Comparison of ENCODE assay signal across 17 mouse cellular contexts in genomic region chr7:3327961-3328360, GRCm38 (mm10). TPM values are rescaled to one million over a fixed set of nuclear protein-coding genes. Genes with fewer than 3 reads are reported as not detected.
A peak's percentile ranks its signal among the peaks of the same experiment; 100 is the strongest.
DNase-seq lines count a peak whose midpoint lies in the region; ATAC-seq and TF ChIP-seq lines count a peak whose summit lies in the region.
"Had no signal": no experiment of that assay in that cellular context is flagged by ENCODE, and none has a peak within 500 bp of the region (broad histone marks: within the 10 kb centered on the region; RNA-seq: fewer than 3 reads in every experiment).

No protein-coding gene starts in this region.

- no peak for ATAC-seq in liver, embryonic 12.5 days
- ATAC-seq in limb, embryonic 14.5 days (ENCODE audit: low FRiP score, low read depth): no peak
- ATAC-seq in intestine, embryonic 16.5 days: no peak
- no peak for ATAC-seq in forebrain, embryonic 16.5 days
- ATAC-seq: activated CD4-positive, CD25-positive, alpha-beta regulatory T cell, adult 4 months; hindbrain, embryonic 16.5 days had no signal

- no peak overlapping the region for H3K4me3 ChIP-seq in liver, adult 2 months (ENCODE audit: insufficient read depth, low read depth, low read length)
- H3K4me3 ChIP-seq in liver, embryonic 12.5 days: no peak overlapping the region
- no peak overlapping the region for H3K4me3 ChIP-seq in limb, embryonic 14.5 days (replicated peaks; ENCODE audit: low read length)
- no peak overlapping the region for H3K4me3 ChIP-seq in intestine, embryonic 16.5 days (ENCODE audit: low read length)
- no peak overlapping the region for H3K4me3 ChIP-seq in forebrain, embryonic 16.5 days (replicated peaks; ENCODE audit: low read length)

- WGBS in liver, adult 2 months: 60% methylated on average over 4 of the region's 4 CpGs
- WGBS in liver, embryonic 12.5 days (ENCODE audit: insufficient replicate concordance): 48% methylated on average over 4 of the region's 4 CpGs
- 77% methylated on average over 4 of the region's 4 CpGs for WGBS in limb, embryonic 14.5 days
- WGBS in intestine, embryonic 16.5 days: 64% methylated on average over 4 of the region's 4 CpGs
- 76% methylated on average over 4 of the region's 4 CpGs for WGBS in forebrain, embryonic 16.5 days

- no peak for TF ChIP-seq CTCF in liver, adult 2 months (IDR thresholded peaks at IDR 0.05; ENCODE audit: low read depth, low read length)

- H3K4me1 ChIP-seq in liver, adult 2 months (ENCODE audit: control insufficient read depth, insufficient read depth, low read length): peaks cover 5% of the 10 kb centered on the region; the same call in 1 of the 2 replicates
- H3K4me1 ChIP-seq in liver, embryonic 12.5 days: no peaks in the 10 kb centered on the region
- peaks cover 7% of the 10 kb centered on the region; the same call in 1 of the 2 replicates for H3K4me1 ChIP-seq in limb, embryonic 14.5 days (ENCODE audit: control insufficient read depth, insufficient read depth, low read length)
- H3K4me1 ChIP-seq in intestine, embryonic 16.5 days (ENCODE audit: control insufficient read depth, insufficient read depth, low read length): peaks cover 8% of the 10 kb centered on the region
- 0 out of 2 replicates have a peak, but pooled peaks cover 5% of the 10 kb centered on the region for H3K4me1 ChIP-seq in forebrain, embryonic 16.5 days (replicated peaks; ENCODE audit: control insufficient read depth, insufficient read depth, low read length)

- H3K79me2 ChIP-seq in liver, adult 2 months (ENCODE audit: control insufficient read depth, insufficient read depth, low read length): no peaks in the 10 kb centered on the region

- no peaks in the 10 kb centered on the region for H3K27me3 ChIP-seq in liver, adult 2 months (ENCODE audit: control insufficient read depth, insufficient read depth, low read length)
- peaks cover 40% of the 10 kb centered on the region for H3K27me3 ChIP-seq in liver, embryonic 12.5 days (replicated peaks)
- H3K27me3 ChIP-seq in limb, embryonic 14.5 days (ENCODE audit: control insufficient read depth, insufficient read depth, low read length): no peaks in the 10 kb centered on the region
- H3K27me3 ChIP-seq in intestine, embryonic 16.5 days (replicated peaks; ENCODE audit: control insufficient read depth, insufficient read depth, low read length): peaks cover 18% of the 10 kb centered on the region
- H3K27me3 ChIP-seq in forebrain, embryonic 16.5 days (replicated peaks; ENCODE audit: control insufficient read depth, insufficient read depth, low read length): 0 out of 2 replicates have a peak, but pooled peaks cover 2% of the 10 kb centered on the region

- no peaks in the 10 kb centered on the region for H3K36me3 ChIP-seq in liver, adult 2 months (ENCODE audit: control insufficient read depth, insufficient read depth, low read length)
- H3K36me3 ChIP-seq in liver, embryonic 12.5 days: no peaks in the 10 kb centered on the region
- H3K36me3 ChIP-seq in limb, embryonic 14.5 days (ENCODE audit: control insufficient read depth, insufficient read depth, low read length): no peaks in the 10 kb centered on the region
- no peaks in the 10 kb centered on the region for H3K36me3 ChIP-seq in intestine, embryonic 16.5 days (ENCODE audit: control insufficient read depth, insufficient read depth, low read length)
- H3K36me3 ChIP-seq in forebrain, embryonic 16.5 days (ENCODE audit: control insufficient read depth, insufficient read depth): no peaks in the 10 kb centered on the region

- TF ChIP-seq POLR2A in liver, adult 2 months (IDR thresholded peaks at IDR 0.05; ENCODE audit: extremely low read depth, insufficient read depth, low read length): no peak
- TF ChIP-seq POLR2A in limb, embryonic 14.5 days (IDR thresholded peaks at IDR 0.05; ENCODE audit: borderline replicate concordance, extremely low read depth, insufficient read depth, insufficient read length): no peak

- H3K9ac ChIP-seq in liver, adult 2 months (ENCODE audit: low read depth, low read length): no peak overlapping the region
- no peak overlapping the region for H3K9ac ChIP-seq in liver, embryonic 12.5 days
- H3K9ac ChIP-seq in limb, embryonic 14.5 days (ENCODE audit: low read depth, low read length, severe bottlenecking): no peak overlapping the region
- no peak overlapping the region for H3K9ac ChIP-seq in intestine, embryonic 16.5 days (ENCODE audit: low read depth, low read length)
- no peak overlapping the region for H3K9ac ChIP-seq in forebrain, embryonic 16.5 days (replicated peaks; ENCODE audit: low read depth, low read length)

- no peaks in the 10 kb centered on the region for H3K9me3 ChIP-seq in liver, embryonic 12.5 days (replicated peaks)
- H3K9me3 ChIP-seq in limb, embryonic 14.5 days (ENCODE audit: control insufficient read depth, low read length): no peaks in the 10 kb centered on the region
- H3K9me3 ChIP-seq in intestine, embryonic 16.5 days (ENCODE audit: control insufficient read depth, low read length): no peaks in the 10 kb centered on the region
- no peaks in the 10 kb centered on the region for H3K9me3 ChIP-seq in forebrain, embryonic 16.5 days (ENCODE audit: control insufficient read depth, low read length)

- peak; percentile 6 for DNase-seq in liver, adult 2 months (ENCODE audit: extremely low read depth, low read depth, low spot score)
- DNase-seq in A20 (ENCODE audit: low read depth, low spot score): peak; percentile 39
- peak; percentile 36 for DNase-seq in embryo, embryonic 10 days (ENCODE audit: low spot score)
- peak; percentile 56 for DNase-seq in limb, embryonic 14.5 days (ENCODE audit: low spot score)
- DNase-seq: cerebellum, adult 11 months; gastrocnemius, postnatal 25 days; kidney, adult 9 months; midbrain, embryonic 14.5 days; right cerebral cortex, postnatal 25 days; thymus, postnatal 4 days had no signal

- H3K4me2 ChIP-seq in liver, embryonic 12.5 days: no peak overlapping the region
- no peak overlapping the region for H3K4me2 ChIP-seq in limb, embryonic 14.5 days (replicated peaks; ENCODE audit: low read depth, low read length, severe bottlenecking)
- no peak overlapping the region for H3K4me2 ChIP-seq in intestine, embryonic 16.5 days (ENCODE audit: low read depth, low read length)
- no peak overlapping the region for H3K4me2 ChIP-seq in forebrain, embryonic 16.5 days (ENCODE audit: low read length)
- H3K4me2 ChIP-seq: heart, embryonic 11.5 days; liver, embryonic 11.5 days had no signal

- no peak overlapping the region for H3K27ac ChIP-seq in liver, adult 2 months (replicated peaks; ENCODE audit: insufficient read depth, low read depth, low read length)
- H3K27ac ChIP-seq in liver, embryonic 12.5 days: no peak overlapping the region
- no peak overlapping the region for H3K27ac ChIP-seq in limb, embryonic 14.5 days (replicated peaks; ENCODE audit: low read depth, low read length)
- H3K27ac ChIP-seq in intestine, embryonic 16.5 days (ENCODE audit: low read length): no peak overlapping the region
- H3K27ac ChIP-seq in forebrain, embryonic 16.5 days (ENCODE audit: low read length): no peak overlapping the region

RNA-seq across cellular contexts. Expression of gene Cacng7, which starts 4.8 kb away (rescaled TPM):
- total RNA-seq in liver, adult 2 months (2014; rRNA removed): 0.13 and 0.37 TPM in 2 replicates
- polyA plus RNA-seq in liver, adult 2 months (2012; rRNA removed): 0.29 and 0.86 TPM in 2 replicates
- polyA plus RNA-seq in liver, embryonic 12.5 days (2016; fragmentation: Nextera tagmentation; extraction: Ambion mirVana): 0.07 TPM in 1 of 2 replicates, not detected in the other
- 129 and 207 TPM in 2 replicates for polyA plus RNA-seq in limb, embryonic 14.5 days (2012; rRNA removed)
- 2.5 and 3.9 TPM in 2 replicates for polyA plus RNA-seq in limb, embryonic 14.5 days (2014; fragmentation: Nextera tagmentation; extraction: Ambion mirVana)
- 0.53 and 1.1 TPM in 2 replicates for polyA plus RNA-seq in intestine, embryonic 16.5 days (2015; fragmentation: Nextera tagmentation; extraction: Ambion mirVana)
- polyA plus RNA-seq in forebrain, embryonic 16.5 days (2015; fragmentation: Nextera tagmentation; extraction: Ambion mirVana): 2.8 and 4.3 TPM in 2 replicates
- polyA plus RNA-seq: activated CD4-positive, CD25-positive, alpha-beta regulatory T cell, adult 4 months had no signal

RNA-seq across cellular contexts. Expression of gene Prkcg, which starts 39.0 kb away (rescaled TPM):
- total RNA-seq in liver, adult 2 months (2014; rRNA removed): under 0.01 and 0.54 TPM in 2 replicates
- 0.19 and 0.26 TPM in 2 replicates for polyA plus RNA-seq in liver, adult 2 months (2012; rRNA removed)
- polyA plus RNA-seq in liver, embryonic 12.5 days (2016; fragmentation: Nextera tagmentation; extraction: Ambion mirVana): 0.04 TPM in 2 replicates
- polyA plus RNA-seq in limb, embryonic 14.5 days (2012; rRNA removed): 1.6 and 1.7 TPM in 2 replicates
- polyA plus RNA-seq in limb, embryonic 14.5 days (2014; fragmentation: Nextera tagmentation; extraction: Ambion mirVana): 0.17 and 0.35 TPM in 2 replicates
- polyA plus RNA-seq in intestine, embryonic 16.5 days (2015; fragmentation: Nextera tagmentation; extraction: Ambion mirVana): 0.16 and 0.28 TPM in 2 replicates
- polyA plus RNA-seq in forebrain, embryonic 16.5 days (2015; fragmentation: Nextera tagmentation; extraction: Ambion mirVana): 2.7 and 3.5 TPM in 2 replicates
- polyA plus RNA-seq: activated CD4-positive, CD25-positive, alpha-beta regulatory T cell, adult 4 months; liver, embryonic 11.5 days had no signal

RNA-seq across cellular contexts. Expression of gene Myadm, which starts 39.1 kb away (rescaled TPM):
- total RNA-seq in liver, adult 2 months (2014; rRNA removed): 6.6 and 9.6 TPM in 2 replicates
- 54.8 and 63.0 TPM in 2 replicates for polyA plus RNA-seq in liver, adult 2 months (2012; rRNA removed)
- 16.6 and 17.5 TPM in 2 replicates for polyA plus RNA-seq in liver, embryonic 12.5 days (2016; fragmentation: Nextera tagmentation; extraction: Ambion mirVana)
- 209 and 348 TPM in 2 replicates for polyA plus RNA-seq in limb, embryonic 14.5 days (2012; rRNA removed)
- polyA plus RNA-seq in limb, embryonic 14.5 days (2014; fragmentation: Nextera tagmentation; extraction: Ambion mirVana): 126 and 141 TPM in 2 replicates
- polyA plus RNA-seq in intestine, embryonic 16.5 days (2015; fragmentation: Nextera tagmentation; extraction: Ambion mirVana): 141 and 148 TPM in 2 replicates
- polyA plus RNA-seq in forebrain, embryonic 16.5 days (2015; fragmentation: Nextera tagmentation; extraction: Ambion mirVana): 24.3 and 25.4 TPM in 2 replicates

Comparison
In these comparisons a context has a peak if more than half of its experiments do, and no peak if none do; other contexts are left out.
1. DNase-seq: peak in every context shown above with its lines; median percentile 56 in limb, embryonic 14.5 days; 39 in A20; 36 in embryo, embryonic 10 days; 6 in liver, adult 2 months.